Mouse (Mus musculus) thymus, postnatal 0 days (tissue): ENCODE data around the gene Nemp1. TPM values are rescaled to one million over a fixed set of nuclear protein-coding genes. Genes with fewer than 3 reads are reported as not detected.

ENCODE experiments used
- DNase-seq: peaks from one replicate; pipeline ENCODE4 v3.0.0-alpha.2; 2015; ENCODE audit warnings: low spot score
- polyA plus RNA-seq: library from polyadenylated mRNA; unstranded; fragments of >200 nt; fragmentation: Nextera tagmentation; extraction: Ambion mirVana; gene quantifications from 2 replicates; pipeline ENCODE4 v1.2.1, GENCODE M21; 2015

Nemp1 gene
- 10.6 and 10.9 TPM in 2 replicates for polyA plus RNA-seq

DNA sequence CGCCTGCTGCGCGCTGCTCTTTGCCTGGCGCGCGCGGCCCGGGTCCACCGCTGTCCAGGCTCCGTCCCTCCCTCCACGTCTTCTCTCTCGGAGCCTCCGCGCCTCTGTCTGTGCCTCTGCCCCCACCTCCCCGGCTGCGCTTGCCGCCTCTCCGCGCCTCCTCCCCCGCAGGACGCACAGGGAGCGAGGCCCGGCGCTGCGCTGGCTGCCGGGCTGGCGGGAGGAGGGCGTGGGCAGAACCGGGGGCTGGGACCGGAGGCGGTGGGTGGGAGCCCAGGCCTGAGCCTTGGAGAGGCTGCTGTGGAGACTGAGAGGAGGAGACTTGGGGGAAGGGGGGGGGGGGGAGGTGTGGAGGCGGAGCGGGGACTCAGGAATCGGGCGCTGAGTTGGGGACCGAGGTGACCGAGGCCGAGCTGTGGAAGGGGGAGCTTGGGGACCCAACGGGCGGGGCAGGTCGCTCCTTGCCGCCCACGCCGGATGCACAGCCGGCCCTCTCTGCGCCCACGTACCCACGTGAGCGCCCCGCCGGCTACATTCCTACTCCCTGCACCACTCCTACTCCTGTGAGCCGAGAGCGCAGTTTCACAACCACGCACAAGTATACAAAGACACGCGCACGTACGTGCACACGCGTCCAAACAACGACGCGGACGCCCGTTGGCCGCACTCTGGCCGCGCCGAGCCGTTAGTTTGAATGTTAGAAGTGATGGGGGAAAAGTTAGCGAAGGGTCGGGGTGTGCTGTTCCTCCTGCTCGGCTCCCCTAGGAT, at the start of gene Nemp1:
Gene Nemp1, plus strand, starts transcription at position 401 of the 768 bp plus-strand sequence.
- DNase-seq = peak; percentile 62

DNA sequence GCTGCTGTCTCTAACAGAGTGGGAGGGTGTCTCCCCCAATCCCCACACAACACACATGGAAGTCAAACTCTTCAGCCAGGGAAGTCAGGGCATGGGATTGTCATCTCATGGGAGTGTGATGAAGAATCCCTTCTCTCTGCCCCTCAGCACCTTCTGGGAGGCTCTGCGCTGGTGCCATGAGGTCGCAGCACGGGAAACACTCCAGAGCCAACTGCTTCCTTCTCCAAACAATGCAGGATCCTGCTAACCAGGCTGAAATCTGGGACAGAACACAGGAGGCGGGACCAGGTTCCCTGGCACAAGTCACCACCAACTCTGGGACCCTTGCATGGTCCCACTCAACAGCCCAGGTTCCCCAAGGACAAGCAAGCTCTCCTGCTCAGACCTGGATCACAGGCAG, 49.4 kb upstream of the Nemp1 start:
- no peak for DNase-seq

GRCm38 (mm10) chr10:127618173-127618572, 48.5 kb upstream of the Nemp1 start:
- DNase-seq = no peak

- no peak for DNase-seq
These were observed 47.5 kb upstream of the Nemp1 start for GRCm38 (mm10) chr10:127619119-127619721.

GRCm38 (mm10) chr10:127619941-127620405, 46.7 kb upstream of the Nemp1 start:
- no peak for DNase-seq

GRCm38 (mm10) chr10:127620406-127621190, 46.1 kb upstream of the Nemp1 start, which contains the start of gene Lrp1:
TSS of gene Lrp1 (minus strand) at chr10:127621148.
- DNase-seq = peak; percentile 33

DNA sequence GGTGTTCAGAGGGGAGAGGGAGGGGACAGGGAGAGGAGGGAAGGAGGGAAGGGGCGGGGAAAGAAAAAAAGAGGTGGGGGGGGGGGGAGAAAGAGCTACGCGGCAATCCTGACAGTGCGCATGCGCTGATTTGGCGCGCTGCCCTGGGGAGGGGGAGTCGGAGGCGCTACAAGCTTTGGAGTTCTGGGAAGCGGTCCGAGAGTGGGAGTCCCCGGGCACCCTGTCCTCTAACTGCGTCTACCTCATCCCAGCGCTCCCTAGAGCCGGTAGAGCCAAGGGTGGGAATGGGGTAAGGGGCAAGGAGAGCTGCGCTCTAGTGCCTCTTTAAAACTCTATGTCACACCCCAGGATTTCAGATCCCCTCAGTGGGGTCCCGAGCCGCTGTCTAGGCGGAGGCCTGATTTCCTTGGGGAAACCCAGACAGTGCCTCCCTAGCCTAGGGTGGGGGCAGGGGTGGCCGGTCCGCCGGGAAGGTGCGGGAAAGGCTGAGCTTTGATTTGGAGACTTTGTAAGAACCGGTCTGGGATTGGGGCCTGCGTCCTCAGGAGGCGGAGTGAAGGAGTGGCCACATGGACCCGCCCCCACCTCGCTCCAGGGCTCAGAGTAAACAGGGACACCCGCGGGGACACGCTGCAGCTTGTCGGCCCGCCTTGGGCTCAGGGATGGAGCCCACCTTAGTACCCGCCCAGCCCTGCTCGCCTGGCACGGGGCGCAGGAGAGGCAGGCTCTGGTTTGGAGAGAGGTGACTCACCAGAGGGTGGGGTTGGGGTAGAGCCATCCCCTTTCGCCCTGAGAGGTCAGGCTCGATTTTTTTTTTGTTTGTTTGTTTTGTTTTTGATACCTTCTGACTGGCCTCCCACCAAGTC, 45.3 kb upstream of the Nemp1 start:
- DNase-seq = peak; percentile 61

GRCm38 (mm10) chr10:127622057-127622392, 44.7 kb upstream of the Nemp1 start:
- DNase-seq = no peak

- no peak for DNase-seq
These were observed 44.0 kb upstream of the Nemp1 start for GRCm38 (mm10) chr10:127622661-127623060.

DNA sequence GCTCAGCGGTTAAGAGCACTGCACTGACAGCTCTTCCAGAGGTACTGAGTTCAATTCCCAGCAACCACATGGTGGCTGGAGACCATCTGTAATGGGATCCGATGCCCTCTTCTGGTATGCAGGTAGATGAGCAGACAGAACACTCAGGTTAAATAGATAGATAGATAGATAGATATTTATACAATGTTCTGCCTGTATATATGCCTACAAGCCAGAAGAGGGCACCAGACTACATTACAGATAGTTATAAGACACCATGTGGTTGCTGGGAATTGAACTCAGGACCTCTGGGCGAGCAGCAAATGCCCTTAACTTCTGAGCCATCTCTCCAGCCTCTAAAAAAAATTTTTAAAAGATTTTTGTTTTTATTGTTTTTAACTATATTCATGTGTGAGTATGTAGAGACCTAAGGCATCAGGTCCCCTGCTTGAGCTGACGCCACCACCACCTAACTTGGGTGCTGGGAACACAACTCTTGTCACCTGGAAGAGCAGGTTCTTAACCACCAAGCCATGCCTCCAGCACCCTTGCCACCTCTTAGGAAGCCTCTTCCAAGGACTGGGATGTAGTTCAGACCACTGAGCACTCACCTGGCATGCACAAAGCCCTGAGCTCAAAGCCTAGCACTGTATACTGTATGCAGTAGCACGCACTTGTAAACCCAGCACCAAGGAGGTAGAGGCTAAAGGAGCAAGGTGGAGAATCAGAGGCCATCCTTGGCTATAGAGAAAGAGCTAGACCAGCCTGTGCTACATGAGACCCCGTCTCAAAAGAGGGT, 43.1 kb upstream of the Nemp1 start:
- no peak for DNase-seq

DNA sequence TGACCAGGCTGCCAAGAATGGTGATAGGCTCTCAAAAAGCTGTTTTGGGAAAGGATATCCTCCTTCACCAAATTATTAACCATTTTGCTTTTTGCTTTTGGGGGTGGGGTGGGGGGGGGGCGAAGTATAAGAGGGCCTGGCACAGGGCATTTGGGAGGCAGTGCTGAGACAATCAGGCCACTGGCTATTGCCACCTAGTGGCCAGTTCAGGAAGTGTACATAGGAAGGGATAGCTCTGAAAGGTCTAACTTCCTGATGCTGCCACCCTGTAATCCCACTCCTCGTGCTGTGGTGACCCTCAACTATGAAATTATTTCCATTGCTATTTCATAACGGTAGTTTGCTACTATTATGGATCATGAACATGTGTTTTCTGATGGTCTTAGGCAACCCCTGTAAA, 40.3 kb upstream of the Nemp1 start:
- DNase-seq = peak; percentile 29

DNA sequence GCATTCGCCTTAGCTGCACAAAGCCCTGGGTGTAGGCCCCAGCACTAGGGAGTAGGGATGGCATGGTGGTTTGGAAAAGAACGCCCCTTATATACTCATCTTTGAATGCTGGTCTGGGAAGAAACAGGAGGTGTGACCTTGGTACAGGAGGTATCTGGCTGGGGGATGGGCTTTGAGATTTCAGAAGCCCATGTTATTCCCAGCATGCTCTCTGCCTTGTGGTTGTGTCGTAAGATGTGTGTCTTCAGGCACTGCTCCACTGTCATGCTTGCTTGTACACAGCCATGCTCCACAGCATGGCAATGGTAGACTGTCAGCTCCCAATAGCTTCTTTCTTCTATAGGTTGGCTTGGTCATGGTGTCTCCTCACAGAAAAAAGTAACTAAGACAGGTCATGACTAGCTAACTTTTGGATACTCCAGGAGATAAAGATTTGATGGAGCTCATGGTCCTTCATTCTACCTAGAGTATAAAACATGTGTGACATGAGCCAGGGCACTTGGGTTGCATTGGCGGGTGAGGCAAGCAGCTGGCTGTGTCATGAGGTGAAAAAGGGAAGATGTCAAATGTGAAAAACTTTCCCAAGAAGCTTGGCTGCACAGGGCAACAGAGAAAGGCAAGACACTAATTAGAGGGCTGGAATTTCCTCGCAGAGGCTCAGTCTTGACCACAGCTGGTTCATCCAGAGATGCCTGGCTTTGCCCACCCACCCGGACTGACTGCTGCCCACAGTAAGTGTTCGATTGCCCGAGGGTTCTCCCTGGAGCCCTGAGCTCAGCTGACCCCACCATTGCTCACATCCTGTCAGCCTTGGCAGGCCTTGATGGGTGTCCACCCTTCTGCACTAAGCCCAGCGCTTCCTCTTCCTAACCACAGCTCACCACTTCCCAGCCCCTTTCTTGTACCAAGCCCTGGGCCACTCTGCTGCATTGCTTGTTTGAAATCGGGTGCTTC, 35.2 kb upstream of the Nemp1 start:
- no peak for DNase-seq

DNA sequence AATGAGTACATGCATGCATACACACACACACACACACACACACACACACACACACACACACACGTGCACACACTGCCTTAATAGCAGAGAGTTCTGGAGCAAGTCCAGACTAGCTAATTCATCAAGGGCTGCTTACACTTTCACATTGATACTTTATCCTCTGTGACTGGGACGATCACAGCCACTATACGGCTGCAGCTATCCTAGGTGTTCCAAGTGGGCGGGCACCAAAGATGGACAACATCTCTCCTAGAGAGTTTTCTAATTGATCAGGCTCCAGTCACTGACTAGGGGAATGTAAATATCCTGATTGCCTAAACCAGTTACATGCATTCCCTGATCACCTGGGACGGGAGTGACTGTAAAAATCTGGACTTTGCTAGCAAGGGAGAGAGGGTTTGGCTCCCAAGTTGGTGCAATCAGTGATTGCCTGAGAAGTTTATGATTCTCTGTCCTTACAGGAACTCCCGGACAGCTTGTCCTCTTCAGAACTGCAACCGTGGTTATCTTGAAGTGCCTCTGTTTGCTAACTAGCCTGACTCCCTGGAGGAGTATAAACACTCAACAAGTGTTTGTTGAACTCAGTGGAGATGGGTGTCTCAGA, 33.9 kb upstream of the Nemp1 start:
- DNase-seq = no peak

- no peak for DNase-seq
These were observed 26.3 kb upstream of the Nemp1 start for GRCm38 (mm10) chr10:127640421-127640820.

GRCm38 (mm10) chr10:127641861-127642771, 24.6 kb upstream of the Nemp1 start:
- DNase-seq = peak; percentile 86

DNA sequence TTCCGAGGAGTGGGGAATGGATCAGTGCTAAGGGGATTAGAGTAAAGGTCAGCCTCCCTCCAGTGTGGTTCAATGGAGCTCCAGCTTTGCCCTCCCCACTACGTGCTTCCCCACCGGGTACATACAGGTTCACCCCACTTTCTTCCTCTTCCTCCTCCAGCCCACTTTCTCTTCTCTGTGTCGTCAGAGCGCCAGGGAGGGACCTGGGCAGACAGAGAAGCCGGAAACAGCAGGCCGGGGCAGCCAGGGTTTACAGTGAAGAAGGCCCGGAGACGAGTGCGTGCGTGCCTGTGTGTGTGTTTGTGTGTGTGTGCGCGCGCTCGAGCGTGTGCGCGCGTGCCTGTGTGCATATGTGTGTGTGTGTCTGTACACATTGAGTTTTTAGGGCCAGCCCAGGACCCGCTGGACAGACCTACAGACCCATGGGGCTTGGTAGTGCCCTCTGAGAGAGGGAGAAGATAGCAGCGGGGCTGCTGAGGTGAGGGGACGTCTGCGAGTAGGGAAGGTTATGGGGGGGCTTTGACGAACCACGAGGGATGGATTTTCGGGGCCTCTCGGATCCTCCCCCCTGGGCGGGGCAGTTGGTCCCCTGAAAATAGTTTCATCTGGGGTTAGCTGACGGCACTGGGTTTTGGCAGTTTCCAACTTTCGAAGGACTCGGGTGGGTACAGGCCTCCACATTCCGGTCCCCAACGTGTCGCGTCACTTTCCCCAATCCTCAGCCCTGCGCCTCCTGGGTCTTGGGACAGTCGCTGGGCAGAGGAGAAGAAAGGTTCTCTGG, 23.7 kb upstream of the Nemp1 start, which contains the start of gene Stat6:
Gene Stat6, plus strand, starts transcription at position 215 of the 781 bp plus-strand sequence.
- peak; percentile 88 for DNase-seq
